Mouse (Mus musculus): ENCODE results near the gene Pias4.
"Not testable (repeated sequence)": the region's sequence is repeated elsewhere in the genome, so short reads cannot be mapped to it uniquely, and the experiment has no call there.

The Pias4 gene

GRCm38 (mm10) chr10:81169411-81169900 is 1.7 kb upstream of the Pias4 start:
- in situ Hi-C loops (cut with MboI, MseI), result not testable (repeated sequence)

- in situ Hi-C loops (cut with MboI, MseI), result no loop called here
Observed at GRCm38 (mm10) chr10:81168521-81169244, 960 bp upstream of the Pias4 start.

GRCm38 (mm10) chr10:81168087-81168431 is 336 bp upstream of the Pias4 start:
- in situ Hi-C loops (cut with MboI, MseI), result no loop called here

- in situ Hi-C loops (cut with MboI, MseI), result no loop called here
Observed at GRCm38 (mm10) chr10:81165118-81165517, 2.6 kb downstream of the Pias4 start.

- in situ Hi-C loops (cut with MboI, MseI), result loop anchor here (5.0 kb wide), 1 partner anchor 75 kb away; no protein-coding TSS in a partner anchor
Observed at GRCm38 (mm10) chr10:81162318-81162652, 5.4 kb downstream of the Pias4 start.

- in situ Hi-C loops (cut with MboI, MseI), result loop anchor here (5.0 kb wide), 1 partner anchor 74 kb away; no protein-coding TSS in a partner anchor
Observed at GRCm38 (mm10) chr10:81161602-81162317, 6.0 kb downstream of the Pias4 start.

- in situ Hi-C loops (cut with MboI, MseI), result no loop called here
Observed at GRCm38 (mm10) chr10:81154736-81155135, 13.0 kb downstream of the Pias4 start.

- in situ Hi-C loops (cut with MboI, MseI), result no loop called here
Observed at GRCm38 (mm10) chr10:81154313-81154712, 13.4 kb downstream of the Pias4 start.

- in situ Hi-C loops (cut with MboI, MseI), result no loop called here
Observed at GRCm38 (mm10) chr10:81152609-81153008, 15.1 kb downstream of the Pias4 start.

- in situ Hi-C loops (cut with MboI, MseI), result no loop called here
Observed at GRCm38 (mm10) chr10:81151261-81151660, 16.5 kb downstream of the Pias4 start.

GRCm38 (mm10) chr10:81146296-81146695 is 21.4 kb downstream of the Pias4 start:
- in situ Hi-C loops (cut with MboI, MseI), result loop anchor here (10.0 kb wide), 1 partner anchor 541 kb away; the partner anchor contains the start of genes Adat3, Gm49322 and Scamp4

- in situ Hi-C loops (cut with MboI, MseI), result loop anchor here (10.0 kb wide), 1 partner anchor 541 kb away; the partner anchor contains the start of genes Adat3, Gm49322 and Scamp4
Observed at GRCm38 (mm10) chr10:81145778-81146177, 21.9 kb downstream of the Pias4 start.

GRCm38 (mm10) chr10:81145307-81145706 is 22.4 kb downstream of the Pias4 start:
- in situ Hi-C loops (cut with MboI, MseI), result loop anchor here (10.0 kb wide), 1 partner anchor 541 kb away; the partner anchor contains the start of genes Adat3, Gm49322 and Scamp4

- in situ Hi-C loops (cut with MboI, MseI), result loop anchor here (10.0 kb wide), 1 partner anchor 540 kb away; the partner anchor contains the start of genes Adat3, Gm49322 and Scamp4
Observed at GRCm38 (mm10) chr10:81144667-81145066, 23.1 kb downstream of the Pias4 start.

GRCm38 (mm10) chr10:81143845-81144437 is 23.8 kb downstream of the Pias4 start:
- in situ Hi-C loops (cut with MboI, MseI), result loop anchor here (10.0 kb wide), 1 partner anchor 539 kb away; the partner anchor contains the start of genes Adat3, Gm49322 and Scamp4

- in situ Hi-C loops (cut with MboI, MseI), result loop anchor here (10.0 kb wide), 1 partner anchor 538 kb away; the partner anchor contains the start of genes Adat3, Gm49322 and Scamp4
Observed at GRCm38 (mm10) chr10:81143157-81143633, 24.5 kb downstream of the Pias4 start.

- in situ Hi-C loops (cut with MboI, MseI), result loop anchor here (10.0 kb wide), 1 partner anchor 538 kb away; the partner anchor contains the start of genes Adat3, Gm49322 and Scamp4
Observed at GRCm38 (mm10) chr10:81142551-81142981, 25.2 kb downstream of the Pias4 start.

- in situ Hi-C loops (cut with MboI, MseI), result loop anchor here (10.0 kb wide), 1 partner anchor 537 kb away; the partner anchor contains the start of genes Adat3, Gm49322 and Scamp4
Observed at GRCm38 (mm10) chr10:81141455-81142210, 26.1 kb downstream of the Pias4 start.

- in situ Hi-C loops (cut with MboI, MseI), result loop anchor here (10.0 kb wide), 1 partner anchor 536 kb away; the partner anchor contains the start of genes Adat3, Gm49322 and Scamp4
Observed at GRCm38 (mm10) chr10:81140717-81141454, 26.8 kb downstream of the Pias4 start.

- in situ Hi-C loops (cut with MboI, MseI), result loop anchor here (10.0 kb wide), 1 partner anchor 535 kb away; the partner anchor contains the start of genes Adat3, Gm49322 and Scamp4
Observed at GRCm38 (mm10) chr10:81140005-81140404, 27.7 kb downstream of the Pias4 start.

Measured in T-helper 1 cell (primary cell).